Mouse (Mus musculus) layer of hippocampus, adult 8-10 months (tissue): ENCODE data around the gene Hadha. TPM values are rescaled to one million over a fixed set of nuclear protein-coding genes. Genes with fewer than 3 reads are reported as not detected.

Experiments
- DNase-seq, 2 experiments: peaks; one replicate each; pipeline ENCODE4 v3.0.0; 2022; ENCODE audit warnings: low spot score in 2 of 2
- total RNA-seq, 4 experiments: library from RNA; stranded (reverse); gene quantifications; 2 replicates each; pipeline ENCODE4 v1.2.4; 2022

The Hadha gene
- total RNA-seq, 4 experiments from 2014 or later: 73.3 to 81.8 (median 74.5) TPM

DNA sequence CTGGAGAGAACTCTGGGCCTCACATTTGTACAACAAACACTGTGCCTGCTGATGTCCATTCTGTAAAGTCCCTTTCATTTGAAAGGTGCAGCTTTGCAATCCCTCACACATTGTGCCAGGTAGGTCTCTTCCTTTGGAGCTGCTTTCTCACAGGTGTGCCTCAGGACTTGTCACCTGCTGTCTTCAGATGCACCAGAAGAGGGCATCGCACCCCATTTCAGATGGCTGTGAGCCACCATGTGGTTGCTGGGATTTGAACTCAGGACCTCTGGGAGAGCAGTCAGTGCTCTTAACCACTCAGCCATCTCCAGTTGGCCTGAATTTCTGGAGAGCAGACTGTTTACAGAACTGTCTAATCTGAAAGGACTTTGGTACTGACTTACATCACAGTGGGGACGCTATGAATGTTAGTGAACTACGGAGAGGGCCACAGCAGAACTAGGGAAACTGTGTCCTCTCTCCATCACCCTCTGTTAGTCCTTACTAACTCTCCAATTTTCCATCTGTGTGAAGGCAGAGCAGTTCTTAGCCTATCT is 42.4 kb downstream of the Hadha start:
- DNase-seq: no peak

DNA sequence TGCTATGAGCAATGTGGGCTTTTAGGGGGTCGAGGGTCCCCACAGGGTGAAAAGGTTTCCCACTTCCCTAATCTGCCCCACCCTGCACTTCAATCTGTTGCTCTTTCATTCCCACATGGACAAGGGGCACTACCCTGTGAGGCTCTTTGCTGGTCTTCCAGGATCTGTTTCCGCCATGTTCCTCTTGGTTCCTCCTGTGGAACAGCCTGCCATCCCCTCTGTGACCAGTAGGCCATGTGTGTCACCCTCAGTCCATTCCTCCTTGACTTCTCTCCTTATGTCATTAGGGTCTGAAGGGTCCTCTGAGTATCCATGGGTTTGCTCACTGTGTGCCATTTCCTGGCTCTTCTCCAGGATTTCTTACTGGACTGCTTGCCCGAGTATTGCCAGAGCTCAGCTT is 43.2 kb downstream of the Hadha start:
- no peak for DNase-seq

DNA sequence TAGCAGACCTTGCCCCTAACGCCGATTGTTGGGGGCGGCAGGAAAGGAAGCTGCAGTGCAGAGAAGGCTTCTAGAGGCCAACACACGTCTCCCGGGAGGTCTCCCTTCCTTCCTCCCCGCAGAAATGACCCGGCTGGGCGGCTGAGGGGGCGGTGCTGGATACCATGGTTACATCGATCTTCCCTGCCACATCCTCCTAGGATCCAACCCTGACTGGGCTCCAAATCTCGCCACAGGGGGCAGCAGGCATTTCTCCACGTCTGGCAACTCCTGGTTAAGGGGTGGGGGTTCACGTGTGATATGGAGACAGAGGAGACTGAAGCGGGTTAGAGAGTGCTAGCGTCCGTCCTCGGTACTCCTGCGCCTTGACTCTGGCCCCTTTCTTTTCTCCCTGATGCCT is 43.8 kb downstream of the Hadha start:
- DNase-seq: no peak

DNA sequence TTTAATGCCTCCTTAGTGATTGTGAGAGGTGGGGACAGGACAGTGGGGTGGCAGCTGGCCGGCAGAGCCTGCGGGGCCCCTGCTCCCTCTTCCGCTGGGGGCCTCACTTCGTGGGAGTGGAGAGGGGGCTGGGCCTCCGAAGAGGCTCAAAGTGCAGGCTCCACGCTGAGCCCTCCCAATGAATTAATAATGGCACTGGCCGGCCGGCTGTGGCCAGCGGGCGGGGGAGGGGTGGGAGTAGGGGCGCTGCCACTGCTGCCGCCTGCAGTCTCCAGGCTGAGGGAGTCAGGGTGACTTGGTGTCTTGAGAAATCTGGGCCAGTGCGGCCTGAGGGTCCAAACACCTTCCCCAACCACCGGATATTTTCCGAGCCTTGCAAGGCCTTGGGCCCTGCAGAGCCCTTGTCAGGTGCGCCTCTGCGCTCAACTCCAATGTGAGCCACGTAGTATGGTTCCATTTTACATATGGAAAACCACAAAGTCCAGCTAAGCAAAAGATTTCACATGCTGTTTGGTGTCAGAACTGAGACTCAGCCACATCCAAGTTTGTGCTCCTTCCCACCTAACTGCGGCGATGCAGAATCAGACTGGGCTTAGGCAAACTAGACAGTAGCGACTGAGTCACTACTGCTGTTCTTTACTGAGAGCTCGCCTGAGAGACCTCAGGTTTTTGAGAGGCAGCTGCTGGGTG is 44.4 kb downstream of the Hadha start:
- no peak for DNase-seq

DNA sequence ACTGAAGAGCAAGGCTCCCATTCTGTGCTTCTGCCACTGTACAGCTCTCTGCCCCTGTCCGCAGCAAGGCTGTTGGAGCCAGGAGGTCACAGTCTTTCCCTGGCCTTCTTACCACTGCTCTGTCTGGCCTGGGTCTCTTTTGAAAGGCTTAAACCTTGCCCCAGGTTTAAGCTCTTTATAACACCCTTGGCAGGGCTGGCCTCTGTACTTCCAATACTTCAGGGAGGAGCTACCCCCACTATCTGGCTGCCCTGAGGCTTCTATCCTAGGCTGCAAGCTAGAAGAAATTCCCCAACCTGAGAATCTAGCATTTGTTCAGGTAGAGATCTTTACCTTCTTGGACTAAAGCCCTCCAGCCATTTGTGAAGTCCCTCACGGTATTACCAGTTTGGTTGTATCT is 45.1 kb downstream of the Hadha start:
- no peak for DNase-seq

DNA sequence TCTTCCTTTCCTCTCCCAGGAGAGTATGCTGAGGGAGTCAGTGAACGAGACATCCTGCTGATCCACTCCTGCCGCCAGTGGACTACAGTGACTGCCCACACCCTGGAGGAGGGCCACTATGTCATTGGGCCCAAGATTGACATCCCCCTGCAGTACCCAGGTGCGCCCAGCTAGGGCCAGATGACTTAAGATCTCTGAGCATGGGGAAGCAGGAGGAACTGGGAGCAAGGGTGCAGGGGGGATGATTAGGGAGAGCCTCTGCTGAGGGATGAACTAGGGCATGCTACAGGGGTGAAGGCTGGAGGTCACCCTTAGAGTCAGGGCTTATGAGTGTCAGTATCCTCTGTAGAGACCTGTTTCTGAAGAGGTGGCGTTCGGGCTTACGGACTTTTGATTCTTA is 46.7 kb downstream of the Hadha start:
- DNase-seq: no peak

DNA sequence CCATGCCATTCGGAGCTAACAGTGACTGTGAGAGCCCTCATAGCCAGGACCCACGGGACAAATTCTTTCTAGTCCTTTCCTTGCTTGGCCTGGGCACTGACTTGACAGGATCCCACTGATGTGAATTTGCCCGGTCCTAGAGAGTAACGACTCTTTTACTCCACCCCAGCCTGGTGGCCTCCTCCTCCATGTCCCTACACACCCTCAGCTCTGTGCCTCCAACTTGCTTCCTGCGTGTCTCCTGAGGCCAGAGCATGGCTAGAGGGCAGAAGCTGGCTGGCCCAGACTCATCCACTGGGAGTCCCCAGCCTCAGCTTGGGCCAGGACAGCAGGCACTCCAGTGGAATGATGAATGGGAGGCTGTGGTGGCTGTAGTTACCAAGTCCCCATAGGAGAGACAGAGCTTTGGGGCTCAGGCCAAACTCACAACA is 47.3 kb downstream of the Hadha start:
- DNase-seq: no peak

DNA sequence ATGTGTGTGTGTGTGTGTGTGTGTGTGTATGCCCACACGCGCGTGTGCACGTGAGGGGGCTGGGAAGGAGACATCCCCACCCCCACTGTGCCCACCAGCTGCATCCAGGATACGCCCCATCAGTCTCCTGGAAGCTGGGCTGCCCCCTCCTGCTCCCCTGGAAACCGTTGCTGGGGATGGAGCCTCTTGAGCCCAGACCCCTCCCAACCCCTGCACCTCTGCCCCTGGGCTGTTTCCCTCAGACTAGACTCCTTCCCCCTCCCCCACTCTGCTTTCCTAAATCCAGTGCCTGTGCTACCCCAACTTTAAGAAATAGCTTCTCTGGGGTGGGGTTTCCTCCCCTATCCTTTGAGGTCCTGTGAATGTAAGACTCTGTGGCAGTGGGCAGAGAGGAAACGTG is 47.8 kb downstream of the Hadha start:
- no peak for DNase-seq

DNA sequence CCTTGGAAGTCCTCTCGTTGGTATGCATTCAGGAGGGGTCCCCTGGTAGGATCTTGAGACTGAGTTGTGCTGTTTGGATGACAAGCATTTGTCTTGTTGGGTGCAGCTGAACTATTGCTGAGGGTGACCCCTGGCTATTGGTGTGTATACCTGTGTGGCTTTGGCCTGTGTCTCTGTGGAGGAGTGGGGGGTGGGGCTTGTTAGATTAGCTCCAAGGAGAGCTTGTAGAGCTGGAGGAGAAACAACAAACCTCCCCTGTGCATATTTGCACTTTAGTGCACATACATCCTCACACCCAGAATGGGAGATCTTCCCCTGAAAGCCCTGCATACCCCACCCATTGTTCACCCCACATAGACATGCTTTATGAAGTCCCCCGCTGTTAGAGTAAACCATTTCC is 48.2 kb downstream of the Hadha start:
- DNase-seq: no peak

DNA sequence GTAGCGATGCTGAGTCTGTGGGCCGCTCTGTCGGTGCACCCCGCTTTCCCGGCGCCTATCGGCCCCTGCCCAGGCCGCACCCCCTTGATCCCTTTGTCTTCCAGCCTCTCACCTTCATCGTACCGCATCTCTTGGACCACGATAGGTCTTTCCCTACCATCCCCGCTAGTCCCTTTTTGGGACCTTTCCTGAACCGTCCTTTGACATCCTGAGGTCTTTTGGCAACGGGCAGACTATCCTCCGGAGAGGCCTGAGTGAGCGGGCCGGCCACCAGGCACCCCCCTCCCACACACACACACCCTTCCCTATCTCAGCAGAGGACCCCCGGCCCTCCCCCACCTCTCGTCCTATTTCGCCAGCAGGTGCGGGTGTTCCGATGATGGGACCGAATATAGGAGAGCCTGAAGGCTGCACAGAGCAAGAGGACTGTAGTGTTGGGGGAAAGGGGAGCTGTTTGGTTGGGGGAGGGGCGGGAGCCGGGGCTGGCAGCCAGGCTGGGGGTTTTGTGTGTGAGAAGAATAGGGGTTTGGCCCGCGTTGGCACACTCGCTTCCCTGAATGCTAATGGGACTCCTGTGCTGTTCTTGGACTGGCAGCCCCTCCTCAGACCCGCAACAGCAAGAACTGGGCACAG is 49.2 kb downstream of the Hadha start, which contains the start of gene 3110082J24Rik:
Gene 3110082J24Rik (minus strand): TSS at position 419 of the 633 bp plus-strand sequence.
- no peak for DNase-seq

DNA sequence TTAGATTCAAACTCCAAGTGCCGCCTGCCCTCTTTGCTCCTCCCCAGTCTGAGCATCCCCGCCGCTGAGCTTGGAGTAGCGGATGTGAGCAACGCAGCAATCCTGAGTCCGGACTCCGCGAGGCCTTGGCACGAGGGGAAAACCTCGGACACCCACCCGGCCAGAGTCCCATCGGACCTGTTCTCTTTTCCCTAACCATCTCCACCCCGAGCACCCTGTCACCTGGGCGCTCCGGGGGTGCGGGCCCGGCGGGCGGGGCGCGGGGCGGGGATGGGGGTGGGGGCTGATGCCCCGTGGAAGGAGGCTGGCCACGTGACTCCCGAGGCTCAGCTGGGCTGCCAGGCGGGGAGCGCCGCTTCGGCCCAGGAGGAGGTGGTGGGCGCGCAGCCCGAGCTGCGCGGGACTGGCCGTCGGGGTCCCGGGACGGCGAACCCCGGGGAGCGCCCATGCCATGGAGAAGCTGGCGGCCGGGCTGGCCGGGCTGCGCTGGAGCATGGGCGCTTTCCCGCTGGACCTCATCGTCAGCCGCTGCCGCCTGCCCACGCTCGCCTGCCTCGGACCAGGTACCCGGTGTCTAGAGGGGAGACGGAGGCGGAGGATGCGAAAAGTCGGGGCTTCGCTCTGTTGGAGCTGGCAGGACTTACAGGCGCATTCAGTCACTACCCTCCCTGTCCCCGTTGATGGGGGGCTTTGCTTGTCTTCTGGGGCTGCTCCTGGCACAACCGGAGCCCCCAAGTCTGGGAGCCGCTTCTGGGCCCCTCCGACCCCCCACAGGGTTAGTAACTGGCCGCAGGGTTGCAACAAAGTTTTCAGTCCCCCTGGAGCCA is 49.9 kb downstream of the Hadha start, which contains the start of gene Garem2:
Gene Garem2 (plus strand): TSS at position 321 of the 827 bp plus-strand sequence.
- DNase-seq: no peak

DNA sequence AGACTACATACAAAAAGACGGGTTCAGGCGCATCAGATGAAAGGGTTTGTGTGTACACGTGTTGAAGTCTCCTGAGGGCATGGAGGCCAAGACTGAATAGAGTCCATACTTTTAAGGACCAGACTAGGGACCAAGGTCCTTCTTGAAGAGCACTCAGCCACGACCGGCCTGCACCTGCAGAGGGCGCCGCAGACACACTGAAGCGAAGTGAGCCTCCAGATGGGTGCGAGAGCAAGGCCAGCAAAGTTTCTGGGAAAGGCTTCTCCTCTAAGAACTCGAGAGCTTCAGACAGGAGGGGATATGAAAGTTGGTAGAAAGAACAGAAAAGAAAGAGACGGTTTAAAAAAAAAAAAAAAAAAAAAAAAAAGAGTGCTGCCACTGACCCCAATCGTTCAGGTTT is 50.6 kb downstream of the Hadha start:
- no peak for DNase-seq

DNA sequence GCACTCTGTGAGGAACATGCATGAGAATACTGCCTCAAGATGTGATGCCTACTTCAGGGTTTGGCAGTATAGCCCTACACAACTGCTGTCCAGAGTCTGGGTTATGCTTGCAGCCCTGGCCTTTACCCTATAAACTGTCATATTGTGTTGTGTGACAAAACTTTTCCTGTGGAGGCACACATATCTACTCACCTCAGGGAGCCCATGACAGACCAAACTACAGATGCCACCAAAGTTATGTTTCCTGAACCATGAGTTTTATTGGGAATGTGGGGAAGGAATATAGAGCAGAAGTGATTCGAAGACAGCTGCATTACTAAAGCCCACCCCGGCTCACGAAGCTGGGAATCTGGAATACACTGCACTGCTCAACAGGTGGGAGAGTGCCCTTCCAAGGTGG is 51.6 kb downstream of the Hadha start:
- DNase-seq: no peak

DNA sequence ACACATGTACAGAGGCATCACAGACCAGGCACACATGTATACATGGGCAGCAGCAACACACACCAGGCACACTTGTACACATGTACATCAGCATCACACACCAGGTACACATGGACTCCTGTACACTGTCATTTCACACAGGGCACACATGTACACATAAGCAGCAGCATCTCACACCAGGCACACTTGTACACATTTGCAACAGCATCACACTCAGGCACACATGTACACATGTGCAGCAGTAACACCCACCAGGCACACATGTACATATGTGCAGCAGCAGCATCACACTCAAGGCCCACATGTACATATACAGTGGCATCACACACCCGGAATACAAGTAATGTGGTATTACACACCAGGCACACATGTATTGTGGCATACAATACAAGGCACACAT is 56.7 kb downstream of the Hadha start:
- no peak for DNase-seq

DNA sequence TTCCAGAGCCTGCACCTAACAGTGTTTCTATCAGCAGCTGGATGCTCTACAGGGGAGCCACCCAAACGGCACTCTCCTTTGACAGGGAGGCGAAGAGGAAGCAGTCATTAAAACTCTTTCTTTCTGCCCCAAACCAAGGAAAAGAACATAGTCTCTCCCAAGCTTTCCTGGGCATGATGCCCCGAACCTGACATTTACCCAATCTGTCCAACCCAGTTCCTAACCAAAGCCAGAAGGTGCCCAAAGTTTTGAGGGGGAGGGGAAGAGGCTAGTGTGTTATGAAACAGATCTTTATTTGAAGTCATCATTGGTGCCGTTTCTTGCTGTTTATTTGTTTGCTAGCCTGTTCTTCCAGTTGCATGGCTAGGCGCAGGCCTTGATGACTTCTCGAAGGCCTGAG is 59.2 kb downstream of the Hadha start:
- DNase-seq: no peak

DNA sequence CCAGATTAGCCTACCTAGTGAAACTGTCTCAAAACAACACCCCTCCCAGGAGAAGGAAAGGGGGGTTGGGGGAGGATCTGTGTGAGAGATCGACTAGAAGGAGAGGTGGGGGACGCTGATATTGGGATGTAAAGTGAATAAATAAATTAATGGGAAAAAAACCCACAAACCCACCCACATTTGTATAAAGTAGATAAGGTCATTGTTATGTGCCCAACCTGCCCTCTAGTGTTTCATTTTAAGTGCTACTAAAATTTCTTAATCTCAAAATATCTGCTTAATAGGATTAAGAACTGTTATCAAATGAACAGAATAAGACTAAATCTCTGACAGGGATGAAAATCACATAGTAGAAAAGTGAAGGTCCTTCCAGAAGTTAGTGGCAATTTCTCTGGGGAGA is 60.6 kb downstream of the Hadha start:
- no peak for DNase-seq

DNA sequence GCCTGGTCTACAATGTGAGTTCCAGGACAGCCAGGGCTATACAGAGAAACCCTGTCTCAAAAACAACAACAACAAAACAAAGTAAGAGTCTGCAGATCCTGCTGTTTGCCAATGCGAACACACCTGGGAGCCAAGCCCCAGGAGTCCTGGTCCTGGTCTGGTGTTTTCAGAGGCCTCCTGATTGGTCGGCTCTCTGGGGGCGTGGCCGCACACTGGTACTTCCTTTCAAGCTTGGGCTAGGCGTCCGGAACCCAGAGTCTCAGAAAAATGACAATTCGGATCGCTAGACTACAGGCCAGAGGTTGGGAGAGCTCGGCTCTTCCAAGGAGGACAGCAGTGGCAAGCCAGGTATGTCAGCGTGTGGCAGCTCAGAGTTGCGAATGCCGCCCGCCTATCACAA is 62.3 kb downstream of the Hadha start:
- no peak for DNase-seq

DNA sequence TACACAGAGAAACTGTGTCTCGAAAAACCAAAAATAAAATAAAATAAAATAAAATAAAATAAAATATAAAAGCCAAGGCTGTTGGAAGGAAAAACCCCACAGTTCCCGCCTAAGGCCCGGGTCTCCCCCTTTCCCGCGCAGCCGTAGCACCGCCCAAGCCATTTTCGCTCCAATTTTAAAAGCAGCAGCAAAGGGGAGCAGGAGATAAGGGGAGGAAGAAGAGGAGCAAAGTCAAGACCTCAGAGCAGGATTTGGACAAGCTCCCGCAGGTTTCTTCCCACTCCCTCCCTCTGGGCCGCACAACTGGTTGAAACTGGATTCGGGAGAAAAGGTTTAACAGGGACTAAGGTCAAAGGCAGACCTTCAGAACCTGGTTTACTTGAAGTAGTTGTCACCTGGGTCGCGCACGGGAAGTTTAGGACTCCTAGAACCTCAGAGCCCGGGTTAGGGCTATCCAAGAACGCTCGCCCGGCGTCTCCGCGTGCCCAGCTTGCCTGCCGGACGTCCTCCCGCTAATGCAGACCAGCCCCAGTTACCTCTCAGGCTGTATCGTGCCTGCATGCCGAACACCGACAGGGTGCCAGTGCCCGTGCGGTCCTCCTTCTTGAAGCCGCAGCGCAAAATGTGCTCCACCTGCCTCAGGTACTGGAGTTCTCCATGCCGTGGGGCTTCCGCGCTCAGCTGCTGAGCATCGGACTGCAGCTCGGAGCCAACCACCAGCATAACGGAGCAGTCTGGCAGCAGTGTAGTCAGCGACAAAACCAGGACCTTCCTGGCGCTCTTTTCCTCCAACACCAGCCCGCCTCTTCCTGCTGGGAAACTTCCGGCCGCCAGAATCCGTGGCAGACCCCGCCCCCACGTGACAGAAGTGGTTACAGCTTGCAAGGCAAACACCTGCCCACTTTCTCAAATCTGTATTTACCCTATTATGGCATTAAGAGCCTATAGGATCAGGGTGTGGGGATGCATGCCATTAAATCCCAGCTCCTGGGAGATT is 81.8 kb downstream of the Hadha start, which contains the start of gene Tyms:
Gene Tyms (minus strand): TSS at position 793 of the 997 bp plus-strand sequence.
- DNase-seq: peak; percentile 44 to 65

DNA sequence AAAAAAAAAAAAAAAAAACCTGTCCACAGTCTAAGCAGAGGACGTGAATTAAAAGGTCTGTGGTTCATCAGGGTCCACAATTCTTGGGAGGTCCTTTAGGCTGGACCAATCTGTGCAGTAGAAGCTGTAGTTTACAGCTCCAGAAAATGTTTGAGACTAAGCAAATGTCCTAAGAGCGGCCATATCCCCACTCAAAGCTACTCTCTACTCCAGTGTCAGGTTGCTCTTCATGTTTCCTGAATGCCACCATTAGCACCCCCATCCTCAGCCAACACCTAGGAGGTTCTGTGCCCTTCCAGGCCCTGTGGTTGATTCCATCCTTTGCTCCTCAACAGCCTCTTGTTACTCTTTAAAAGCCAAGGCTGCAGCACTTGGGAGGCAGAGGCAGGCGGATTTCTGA is 82.6 kb downstream of the Hadha start:
- DNase-seq: no peak

DNA sequence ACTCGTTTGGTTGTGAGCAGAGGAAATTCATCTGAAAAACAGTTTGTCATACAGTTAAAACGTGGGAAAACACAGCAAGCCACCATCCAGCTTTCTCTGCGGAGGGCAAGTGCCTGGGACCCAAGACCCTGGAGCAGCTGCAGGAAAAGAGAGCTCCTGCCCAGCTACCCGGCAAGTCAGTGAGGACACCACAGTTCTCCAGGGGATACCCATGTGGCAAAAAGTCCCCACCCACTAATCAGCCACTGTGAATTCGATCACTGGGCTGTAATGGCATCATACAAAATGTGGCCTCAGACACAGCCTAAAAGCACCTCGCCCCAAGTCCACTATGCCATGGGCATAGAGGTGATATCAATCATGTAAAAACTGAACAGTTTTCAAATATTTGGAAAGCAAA is 83.3 kb downstream of the Hadha start:
- DNase-seq: no peak
